Mouse (Mus musculus): ENCODE data around the gene Rcor2. TPM values are rescaled to one million over a fixed set of nuclear protein-coding genes. Genes with fewer than 3 reads are reported as not detected.

Gene Rcor2
- polyA plus RNA-seq (2015; fragmentation: Nextera tagmentation; extraction: Ambion mirVana), result 25.3 and 30.4 TPM in 2 replicates

GRCm38 (mm10) chr19:7267091-7267741, at the start of gene Rcor2:
Gene Rcor2, plus strand, starts transcription at chr19:7267325.
- Histone ChIP-seq H3K4me3 (peak within 1 kb of the TSS; percentile 81), H3K36me3 (replicated peaks) (peaks cover 4% of the 10 kb centered on the region), H3K4me2 (peak within 1 kb of the TSS; percentile 79), H3K9me3 (no peaks in the 10 kb centered on the region), H3K4me1 (peaks cover 66% of the 10 kb centered on the region), H3K27me3 (replicated peaks) (no peaks in the 10 kb centered on the region), H3K9ac (peak within 1 kb of the TSS; percentile 91), H3K27ac (peak within 1 kb of the TSS; percentile 97)
- peak; percentile 40 for ATAC-seq (replicated peaks)
- WGBS, result under 1% methylated on average over 28 of the region's 28 CpGs

GRCm38 (mm10) chr19:7217926-7218267, 49.2 kb upstream of the Rcor2 start:
- H3K36me3 ChIP-seq (replicated peaks), result peaks cover 15% of the 10 kb centered on the region; the same call in 1 of the 2 replicates
- 11% methylated on average over 6 of the region's 6 CpGs for WGBS
- no peaks in the 10 kb centered on the region for H3K9me3 ChIP-seq
- H3K27me3 ChIP-seq (replicated peaks), result no peaks in the 10 kb centered on the region
- H3K4me2 ChIP-seq, result peak overlapping the region; percentile 59
- peaks cover 35% of the 10 kb centered on the region for H3K4me1 ChIP-seq
- H3K27ac ChIP-seq, result 0 out of 2 replicates have a peak overlapping the region, but pooled peaks have one; percentile 40
- ATAC-seq (replicated peaks), result no peak
- no peak overlapping the region for H3K9ac ChIP-seq
- H3K4me3 ChIP-seq, result peak overlapping the region; percentile 93

GRCm38 (mm10) chr19:7218753-7219152, 48.4 kb upstream of the Rcor2 start:
- H3K9ac ChIP-seq, result no peak overlapping the region
- no peak overlapping the region for H3K27ac ChIP-seq
- WGBS, result 96% methylated on average over 5 of the region's 5 CpGs
- peaks cover 15% of the 10 kb centered on the region; the same call in 1 of the 2 replicates for H3K36me3 ChIP-seq (replicated peaks)
- H3K4me3 ChIP-seq, result no peak overlapping the region
- H3K27me3 ChIP-seq (replicated peaks), result no peaks in the 10 kb centered on the region
- peaks cover 35% of the 10 kb centered on the region for H3K4me1 ChIP-seq
- no peak overlapping the region for H3K4me2 ChIP-seq
- no peaks in the 10 kb centered on the region for H3K9me3 ChIP-seq
- no peak for ATAC-seq (replicated peaks)

- Histone ChIP-seq H3K9ac (no peak overlapping the region), H3K4me3 (no peak overlapping the region), H3K4me1 (peaks cover 7% of the 10 kb centered on the region), H3K4me2 (no peak overlapping the region), H3K36me3 (replicated peaks) (peaks cover 4% of the 10 kb centered on the region; the same call in 1 of the 2 replicates), H3K27me3 (replicated peaks) (no peaks in the 10 kb centered on the region), H3K9me3 (no peaks in the 10 kb centered on the region), H3K27ac (no peak overlapping the region)
- 87% methylated on average over 6 of the region's 6 CpGs for WGBS
- ATAC-seq (replicated peaks), result no peak
Observed at GRCm38 (mm10) chr19:7222196-7222595, 44.9 kb upstream of the Rcor2 start.

GRCm38 (mm10) chr19:7223488-7223887, 43.6 kb upstream of the Rcor2 start:
- H3K4me3 ChIP-seq, result no peak overlapping the region
- H3K9me3 ChIP-seq, result no peaks in the 10 kb centered on the region
- H3K36me3 ChIP-seq (replicated peaks), result peaks cover 16% of the 10 kb centered on the region; the same call in 1 of the 2 replicates
- ATAC-seq (replicated peaks), result no peak
- no peak overlapping the region for H3K4me2 ChIP-seq
- H3K9ac ChIP-seq, result no peak overlapping the region
- no peaks in the 10 kb centered on the region for H3K27me3 ChIP-seq (replicated peaks)
- no peak overlapping the region for H3K27ac ChIP-seq
- no peaks in the 10 kb centered on the region for H3K4me1 ChIP-seq

- Histone ChIP-seq H3K27ac (no peak overlapping the region), H3K4me1 (no peaks in the 10 kb centered on the region), H3K4me2 (no peak overlapping the region), H3K27me3 (replicated peaks) (no peaks in the 10 kb centered on the region), H3K9me3 (no peaks in the 10 kb centered on the region), H3K36me3 (replicated peaks) (peaks cover 20% of the 10 kb centered on the region), H3K9ac (no peak overlapping the region), H3K4me3 (no peak overlapping the region)
- 93% methylated on average over 3 of the region's 3 CpGs for WGBS
- ATAC-seq (replicated peaks), result no peak
Observed at GRCm38 (mm10) chr19:7224253-7224652, 42.9 kb upstream of the Rcor2 start.

GRCm38 (mm10) chr19:7225096-7225690, 41.9 kb upstream of the Rcor2 start:
- Histone ChIP-seq H3K27me3 (replicated peaks) (no peaks in the 10 kb centered on the region), H3K9me3 (no peaks in the 10 kb centered on the region), H3K36me3 (replicated peaks) (peaks cover 29% of the 10 kb centered on the region), H3K4me3 (no peak overlapping the region), H3K4me2 (no peak overlapping the region), H3K27ac (no peak overlapping the region), H3K4me1 (no peaks in the 10 kb centered on the region), H3K9ac (no peak overlapping the region)
- ATAC-seq (replicated peaks), result no peak
- WGBS, result 84% methylated on average over 9 of the region's 9 CpGs

GRCm38 (mm10) chr19:7226511-7226914, 40.6 kb upstream of the Rcor2 start:
- no peak for ATAC-seq (replicated peaks)
- H3K27ac ChIP-seq, result no peak overlapping the region
- H3K4me2 ChIP-seq, result no peak overlapping the region
- no peaks in the 10 kb centered on the region for H3K4me1 ChIP-seq
- H3K4me3 ChIP-seq, result no peak overlapping the region
- H3K27me3 ChIP-seq (replicated peaks), result no peaks in the 10 kb centered on the region
- H3K9me3 ChIP-seq, result no peaks in the 10 kb centered on the region
- no peak overlapping the region for H3K9ac ChIP-seq
- peaks cover 29% of the 10 kb centered on the region for H3K36me3 ChIP-seq (replicated peaks)
- WGBS, result 81% methylated on average over 6 of the region's 6 CpGs

GRCm38 (mm10) chr19:7234537-7235221, 32.4 kb upstream of the Rcor2 start:
- Histone ChIP-seq H3K4me2 (no peak overlapping the region), H3K4me3 (no peak overlapping the region), H3K27me3 (replicated peaks) (no peaks in the 10 kb centered on the region), H3K27ac (no peak overlapping the region), H3K9ac (no peak overlapping the region), H3K36me3 (replicated peaks) (peaks cover 11% of the 10 kb centered on the region), H3K9me3 (no peaks in the 10 kb centered on the region), H3K4me1 (peaks cover 21% of the 10 kb centered on the region)
- ATAC-seq (replicated peaks), result peak; percentile 90
- WGBS, result 57% methylated on average over 8 of the region's 8 CpGs

GRCm38 (mm10) chr19:7235461-7235860, 31.7 kb upstream of the Rcor2 start:
- H3K4me3 ChIP-seq, result no peak overlapping the region
- no peaks in the 10 kb centered on the region for H3K9me3 ChIP-seq
- H3K9ac ChIP-seq, result no peak overlapping the region
- peaks cover 29% of the 10 kb centered on the region for H3K4me1 ChIP-seq
- no peak overlapping the region for H3K27ac ChIP-seq
- H3K4me2 ChIP-seq, result no peak overlapping the region
- 94% methylated on average over 9 of the region's 9 CpGs for WGBS
- ATAC-seq (replicated peaks), result no peak
- H3K27me3 ChIP-seq (replicated peaks), result no peaks in the 10 kb centered on the region
- peaks cover 6% of the 10 kb centered on the region; the same call in 1 of the 2 replicates for H3K36me3 ChIP-seq (replicated peaks)

GRCm38 (mm10) chr19:7236011-7236410, 31.1 kb upstream of the Rcor2 start:
- H3K9me3 ChIP-seq, result no peaks in the 10 kb centered on the region

GRCm38 (mm10) chr19:7236742-7237141, 30.4 kb upstream of the Rcor2 start:
- no peaks in the 10 kb centered on the region for H3K9me3 ChIP-seq
- ATAC-seq (replicated peaks), result no peak
- WGBS, result 81% methylated on average over 4 of the region's 4 CpGs
- H3K4me3 ChIP-seq, result no peak overlapping the region
- no peak overlapping the region for H3K9ac ChIP-seq
- no peak overlapping the region for H3K4me2 ChIP-seq
- no peaks in the 10 kb centered on the region for H3K27me3 ChIP-seq (replicated peaks)
- no peak overlapping the region for H3K27ac ChIP-seq
- H3K36me3 ChIP-seq (replicated peaks), result peaks cover 6% of the 10 kb centered on the region; the same call in 1 of the 2 replicates
- peaks cover 34% of the 10 kb centered on the region for H3K4me1 ChIP-seq

More at GRCm38 (mm10) chr19:7236011-7236410, 31.1 kb upstream of the Rcor2 start:
- Histone ChIP-seq H3K36me3 (replicated peaks) (peaks cover 6% of the 10 kb centered on the region; the same call in 1 of the 2 replicates), H3K4me2 (no peak overlapping the region), H3K4me3 (no peak overlapping the region), H3K9ac (no peak overlapping the region), H3K4me1 (peaks cover 29% of the 10 kb centered on the region), H3K27me3 (replicated peaks) (no peaks in the 10 kb centered on the region), H3K27ac (no peak overlapping the region)
- no peak for ATAC-seq (replicated peaks)
- WGBS, result 91% methylated on average over 2 of the region's 2 CpGs

Measured in midbrain, embryonic 15.5 days (tissue).